Mouse (Mus musculus): ENCODE data around the gene Hoxd8. TPM values are rescaled to one million over a fixed set of nuclear protein-coding genes. Genes with fewer than 3 reads are reported as not detected.

Hoxd8 gene
- polyA plus RNA-seq, 1 experiment from 2014 or later: 0.82 TPM

GRCm38 (mm10) chr2:74692808-74693431 lies 11.5 kb upstream of the Hoxd8 start:
- WGBS: 2% methylated on average over 20 of the region's 20 CpGs
- DNase-seq (ENCODE audit: low spot score) (no peak), ATAC-seq (replicated peaks; ENCODE audit: low FRiP score) (no peak)
- Histone ChIP-seq H3K27ac (ENCODE audit: low read depth, low read length) (no peak overlapping the region), H3K4me2 (no peak overlapping the region), H3K4me3 (ENCODE audit: low read depth, low read length) (no peak overlapping the region), H3K9me3 (ENCODE audit: control insufficient read depth, low read length) (no peaks in the 10 kb centered on the region), H3K4me1 (replicated peaks; ENCODE audit: control insufficient read depth, insufficient read depth, low read length) (no peaks in the 10 kb centered on the region), H3K27me3 (replicated peaks; ENCODE audit: control insufficient read depth, insufficient read depth, low read length) (peaks cover 99% of the 10 kb centered on the region), H3K36me3 (ENCODE audit: control insufficient read depth, insufficient read depth, low read length) (no peaks in the 10 kb centered on the region), H3K9ac (ENCODE audit: low read depth, low read length) (no peak overlapping the region)

GRCm38 (mm10) chr2:74693432-74693827 lies 11.0 kb upstream of the Hoxd8 start:
- H3K27ac ChIP-seq (ENCODE audit: low read depth, low read length): no peak overlapping the region

GRCm38 (mm10) chr2:74694066-74694465 lies 10.3 kb upstream of the Hoxd8 start:
- Histone ChIP-seq H3K9ac (ENCODE audit: low read depth, low read length) (no peak overlapping the region), H3K4me2 (no peak overlapping the region), H3K4me1 (replicated peaks; ENCODE audit: control insufficient read depth, insufficient read depth, low read length) (no peaks in the 10 kb centered on the region), H3K27ac (ENCODE audit: low read depth, low read length) (no peak overlapping the region), H3K27me3 (replicated peaks; ENCODE audit: control insufficient read depth, insufficient read depth, low read length) (peaks cover 99% of the 10 kb centered on the region), H3K36me3 (ENCODE audit: control insufficient read depth, insufficient read depth, low read length) (no peaks in the 10 kb centered on the region), H3K4me3 (ENCODE audit: low read depth, low read length) (no peak overlapping the region), H3K9me3 (ENCODE audit: control insufficient read depth, low read length) (no peaks in the 10 kb centered on the region)
- DNase-seq (ENCODE audit: low spot score) (peak; percentile 46), ATAC-seq (replicated peaks; ENCODE audit: low FRiP score) (no peak)
- 2% methylated on average over 16 of the region's 16 CpGs for WGBS

More at GRCm38 (mm10) chr2:74693432-74693827, 11.0 kb upstream of the Hoxd8 start:
- DNase-seq (ENCODE audit: low spot score) (no peak), ATAC-seq (replicated peaks; ENCODE audit: low FRiP score) (no peak)
- no peak overlapping the region for H3K4me2 ChIP-seq
- no peaks in the 10 kb centered on the region for H3K9me3 ChIP-seq (ENCODE audit: control insufficient read depth, low read length)
- peaks cover 99% of the 10 kb centered on the region for H3K27me3 ChIP-seq (replicated peaks; ENCODE audit: control insufficient read depth, insufficient read depth, low read length)
- no peak overlapping the region for H3K9ac ChIP-seq (ENCODE audit: low read depth, low read length)
- no peak overlapping the region for H3K4me3 ChIP-seq (ENCODE audit: low read depth, low read length)
- H3K36me3 ChIP-seq (ENCODE audit: control insufficient read depth, insufficient read depth, low read length): no peaks in the 10 kb centered on the region
- no peaks in the 10 kb centered on the region for H3K4me1 ChIP-seq (replicated peaks; ENCODE audit: control insufficient read depth, insufficient read depth, low read length)
- WGBS: 10% methylated on average over 4 of the region's 4 CpGs

GRCm38 (mm10) chr2:74695383-74695782 lies 9.0 kb upstream of the Hoxd8 start:
- Histone ChIP-seq H3K36me3 (ENCODE audit: control insufficient read depth, insufficient read depth, low read length) (no peaks in the 10 kb centered on the region), H3K4me2 (no peak overlapping the region), H3K4me3 (ENCODE audit: low read depth, low read length) (no peak overlapping the region), H3K9me3 (ENCODE audit: control insufficient read depth, low read length) (no peaks in the 10 kb centered on the region), H3K9ac (ENCODE audit: low read depth, low read length) (no peak overlapping the region), H3K27ac (ENCODE audit: low read depth, low read length) (no peak overlapping the region), H3K4me1 (replicated peaks; ENCODE audit: control insufficient read depth, insufficient read depth, low read length) (no peaks in the 10 kb centered on the region), H3K27me3 (replicated peaks; ENCODE audit: control insufficient read depth, insufficient read depth, low read length) (peaks cover 100% of the 10 kb centered on the region)
- DNase-seq (ENCODE audit: low spot score): no peak
- ATAC-seq (replicated peaks; ENCODE audit: low FRiP score): no peak
- WGBS: 4% methylated on average over 1 of the region's 1 CpGs

GRCm38 (mm10) chr2:74695813-74696430 lies 8.5 kb upstream of the Hoxd8 start:
- no peaks in the 10 kb centered on the region for H3K4me1 ChIP-seq (replicated peaks; ENCODE audit: control insufficient read depth, insufficient read depth, low read length)
- DNase-seq (ENCODE audit: low spot score) (peak; percentile 30), ATAC-seq (replicated peaks; ENCODE audit: low FRiP score) (no peak)
- no peaks in the 10 kb centered on the region for H3K9me3 ChIP-seq (ENCODE audit: control insufficient read depth, low read length)
- H3K36me3 ChIP-seq (ENCODE audit: control insufficient read depth, insufficient read depth, low read length): no peaks in the 10 kb centered on the region
- H3K4me2 ChIP-seq: no peak overlapping the region
- H3K27me3 ChIP-seq (replicated peaks; ENCODE audit: control insufficient read depth, insufficient read depth, low read length): peaks cover 100% of the 10 kb centered on the region
- H3K27ac ChIP-seq (ENCODE audit: low read depth, low read length): no peak overlapping the region
- H3K9ac ChIP-seq (ENCODE audit: low read depth, low read length): no peak overlapping the region
- 10% methylated on average over 7 of the region's 7 CpGs for WGBS
- no peak overlapping the region for H3K4me3 ChIP-seq (ENCODE audit: low read depth, low read length)

GRCm38 (mm10) chr2:74696442-74697335 lies 7.7 kb upstream of the Hoxd8 start:
- peaks cover 100% of the 10 kb centered on the region for H3K27me3 ChIP-seq (replicated peaks; ENCODE audit: control insufficient read depth, insufficient read depth, low read length)
- no peak overlapping the region for H3K9ac ChIP-seq (ENCODE audit: low read depth, low read length)
- no peaks in the 10 kb centered on the region for H3K4me1 ChIP-seq (replicated peaks; ENCODE audit: control insufficient read depth, insufficient read depth, low read length)
- WGBS: 4% methylated on average over 34 of the region's 34 CpGs
- ATAC-seq (replicated peaks; ENCODE audit: low FRiP score): no peak
- peak; percentile 40 for DNase-seq (ENCODE audit: low spot score)
- no peak overlapping the region for H3K27ac ChIP-seq (ENCODE audit: low read depth, low read length)
- no peak overlapping the region for H3K4me2 ChIP-seq
- H3K4me3 ChIP-seq (ENCODE audit: low read depth, low read length): no peak overlapping the region
- no peaks in the 10 kb centered on the region for H3K9me3 ChIP-seq (ENCODE audit: control insufficient read depth, low read length)
- H3K36me3 ChIP-seq (ENCODE audit: control insufficient read depth, insufficient read depth, low read length): no peaks in the 10 kb centered on the region

GRCm38 (mm10) chr2:74697567-74698121 lies 6.8 kb upstream of the Hoxd8 start, which contains the start of gene Hoxd9:
TSS of gene Hoxd9 (plus strand) at chr2:74697727.
- no peaks in the 10 kb centered on the region for H3K4me1 ChIP-seq (replicated peaks; ENCODE audit: control insufficient read depth, insufficient read depth, low read length)
- no peak within 1 kb of the TSS for H3K27ac ChIP-seq (ENCODE audit: low read depth, low read length)
- ATAC-seq (replicated peaks; ENCODE audit: low FRiP score): no peak
- under 1% methylated on average over 43 of the region's 43 CpGs for WGBS
- no peaks in the 10 kb centered on the region for H3K9me3 ChIP-seq (ENCODE audit: control insufficient read depth, low read length)
- DNase-seq (ENCODE audit: low spot score): peak; percentile 62
- no peaks in the 10 kb centered on the region for H3K36me3 ChIP-seq (ENCODE audit: control insufficient read depth, insufficient read depth, low read length)
- peak within 1 kb of the TSS; percentile 36 for H3K4me3 ChIP-seq (ENCODE audit: low read depth, low read length)
- H3K4me2 ChIP-seq: peak within 1 kb of the TSS; percentile 50
- peaks cover 99% of the 10 kb centered on the region for H3K27me3 ChIP-seq (replicated peaks; ENCODE audit: control insufficient read depth, insufficient read depth, low read length)
- H3K9ac ChIP-seq (ENCODE audit: low read depth, low read length): no peak within 1 kb of the TSS

DNA sequence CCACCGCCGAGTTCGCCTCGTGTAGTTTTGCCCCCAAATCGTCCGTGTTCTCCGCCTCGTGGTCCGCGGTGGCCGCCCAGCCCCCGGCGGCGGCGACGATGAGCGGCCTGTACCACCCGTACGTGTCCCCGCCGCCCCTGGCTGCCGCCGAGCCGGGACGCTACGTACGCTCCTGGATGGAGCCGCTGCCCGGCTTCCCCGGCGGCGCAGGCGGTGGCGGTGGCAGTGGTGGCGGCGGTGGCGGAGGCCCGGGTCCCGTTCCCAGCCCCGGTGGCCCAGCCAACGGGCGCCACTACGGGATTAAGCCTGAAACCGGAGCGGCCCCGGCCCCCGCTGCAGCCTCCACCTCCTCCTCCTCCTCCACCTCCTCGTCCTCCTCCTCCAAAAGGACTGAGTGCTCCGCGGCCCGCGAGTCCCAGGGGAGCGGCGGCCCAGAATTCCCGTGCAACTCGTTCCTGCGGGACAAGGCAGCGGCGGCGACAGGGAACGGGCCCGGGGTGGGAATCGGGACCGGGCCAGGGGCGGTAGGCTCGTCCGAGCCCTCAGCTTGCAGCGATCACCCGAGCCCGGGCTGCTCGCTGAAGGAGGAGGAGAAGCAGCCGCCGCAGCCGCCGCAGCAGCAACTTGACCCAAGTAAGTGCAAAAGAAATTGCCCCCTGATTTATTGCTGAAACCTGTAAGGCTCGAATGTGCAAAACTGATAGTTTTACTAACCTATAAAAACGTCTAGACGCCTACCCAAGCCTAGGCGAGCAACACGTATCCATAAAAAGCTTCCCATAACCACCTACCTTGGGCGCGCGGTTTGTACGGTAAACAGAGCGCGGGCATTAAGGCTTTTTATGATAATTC lies 6.0 kb upstream of the Hoxd8 start:
- no peaks in the 10 kb centered on the region for H3K36me3 ChIP-seq (ENCODE audit: control insufficient read depth, insufficient read depth, low read length)
- under 1% methylated on average over 84 of the region's 86 CpGs for WGBS
- DNase-seq (ENCODE audit: low spot score) (peak; percentile 56), ATAC-seq (replicated peaks; ENCODE audit: low FRiP score) (no peak)
- no peak overlapping the region for H3K27ac ChIP-seq (ENCODE audit: low read depth, low read length)
- H3K9me3 ChIP-seq (ENCODE audit: control insufficient read depth, low read length): no peaks in the 10 kb centered on the region
- H3K4me1 ChIP-seq (replicated peaks; ENCODE audit: control insufficient read depth, insufficient read depth, low read length): no peaks in the 10 kb centered on the region
- peaks cover 99% of the 10 kb centered on the region for H3K27me3 ChIP-seq (replicated peaks; ENCODE audit: control insufficient read depth, insufficient read depth, low read length)
- peak overlapping the region; percentile 36 for H3K4me3 ChIP-seq (ENCODE audit: low read depth, low read length)
- no peak overlapping the region for H3K9ac ChIP-seq (ENCODE audit: low read depth, low read length)
- peak overlapping the region; percentile 50 for H3K4me2 ChIP-seq

Measured in liver, embryonic 11.5 days (tissue).